Mouse (Mus musculus) limb, embryonic 14.5 days (tissue): ENCODE data around the gene Minpp1. TPM values are rescaled to one million over a fixed set of nuclear protein-coding genes. Genes with fewer than 3 reads are reported as not detected.
"Not testable (repeated sequence)": the region's sequence is repeated elsewhere in the genome, so short reads cannot be mapped to it uniquely, and the experiment has no call there.

Experiments used
- ATAC-seq: fragments of 200-750 bp; cut with Nextera tagmentation; 2 replicates; pipeline ENCODE4 v1.8.0; 2017; ENCODE audit warnings: low read depth, moderate number of reproducible peaks, moderate TSS enrichment; ENCODE audit not compliant: low FRiP score
- DNase-seq: peaks from one replicate; pipeline ENCODE4 v3.0.0-alpha.2; 2015; ENCODE audit warnings: low spot score
- H3K27ac ChIP-seq: fragments of 300-500 bp; sonication (generic); replicated peaks from 2 replicates; pipeline ENCODE4 v1.5.1; 2014; ENCODE audit warnings: low read depth, mild to moderate bottlenecking, low read length, moderate library complexity, mixed read lengths
- H3K27me3 ChIP-seq: fragments of 300-500 bp; sonication (generic); 2 replicates; pipeline ENCODE4 v1.6.1; 2014; ENCODE audit warnings: low read length, mixed read lengths; ENCODE audit not compliant: control insufficient read depth, insufficient read depth
- H3K36me3 ChIP-seq: fragments of 300-500 bp; sonication (generic); 2 replicates; pipeline ENCODE4 v1.6.1; 2014; ENCODE audit warnings: mild to moderate bottlenecking, low read length, moderate library complexity, mixed read lengths; ENCODE audit not compliant: control insufficient read depth, insufficient read depth
- H3K4me1 ChIP-seq: fragments of 300-500 bp; sonication (generic); 2 replicates; pipeline ENCODE4 v1.6.1; 2014; ENCODE audit warnings: antibody characterized with exemption, low read length, mixed read lengths; ENCODE audit not compliant: control insufficient read depth, insufficient read depth
- H3K4me2 ChIP-seq: fragments of 300-500 bp; sonication (generic); replicated peaks from 2 replicates; pipeline ENCODE4 v1.6.1; 2014; ENCODE audit warnings: low read depth, mild to moderate bottlenecking, low read length, moderate library complexity; ENCODE audit not compliant: severe bottlenecking
- H3K4me3 ChIP-seq: fragments of 300-500 bp; sonication (generic); replicated peaks from 2 replicates; pipeline ENCODE4 v1.5.1; 2014; ENCODE audit warnings: low read length
- H3K9ac ChIP-seq: fragments of 300-500 bp; sonication (generic); 2 replicates; pipeline ENCODE4 v1.6.1; 2014; ENCODE audit warnings: mild to moderate bottlenecking, low read depth, low read length, moderate library complexity; ENCODE audit not compliant: severe bottlenecking
- H3K9me3 ChIP-seq: fragments of 300-500 bp; sonication (generic); 2 replicates; pipeline ENCODE4 v1.6.1; 2016; ENCODE audit warnings: low read length; ENCODE audit not compliant: control insufficient read depth
- POLR2A ChIP-seq: fragments of 200-500 bp; IDR thresholded peaks from 2 replicates; pipeline ENCODE4 v1.8.0; 2012; ENCODE audit warnings: inconsistent platforms, mild to moderate bottlenecking, moderate library complexity, borderline replicate concordance; ENCODE audit not compliant: insufficient read depth, insufficient read length; ENCODE audit errors: extremely low read depth
- WGBS: fragments of 180-500 bp; shearing (Covaris S2); extraction: QIAGEN DNeasy Blood & Tissue Kit; methylation state at CpG from one replicate; pipeline ENCODE4 v1.1.7; 2014; 5-methylcytosine and 5-hydroxymethylcytosine counted together
- polyA plus RNA-seq, 2 experiments: library from polyadenylated mRNA; depleted of rRNA in 1 of 2; stranded (reverse) in 1 of 2; unstranded in 1 of 2; fragments of >200 nt; fragmentation: Nextera tagmentation in 1 of 2; extraction: Ambion mirVana in 1 of 2; gene quantifications; 2 replicates each; pipeline versions ENCODE4 v1.2.1 to v1.2.3; 2012 to 2014

The Minpp1 gene
- polyA plus RNA-seq, 2 experiments: 40.8 to 64.8 TPM

DNA sequence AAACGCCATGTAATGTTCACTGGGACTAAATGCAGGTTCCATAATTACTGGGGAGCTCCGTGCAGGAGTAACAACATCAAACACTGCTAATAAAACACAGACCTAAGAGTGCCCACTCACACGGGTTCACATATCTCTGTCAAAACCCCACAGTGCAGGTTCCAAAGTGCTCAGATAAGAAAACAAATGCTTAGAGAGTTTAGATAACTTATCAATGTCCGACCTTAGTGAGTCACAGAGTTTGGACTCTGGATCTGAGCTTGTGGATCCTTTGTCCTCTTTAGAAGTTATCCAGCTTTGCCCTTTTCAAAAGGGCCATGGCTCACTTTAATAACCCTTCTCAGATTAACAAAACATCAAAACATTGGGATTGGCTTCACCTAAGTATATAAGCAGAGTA, 4.1 kb upstream of the Minpp1 start:
- Histone ChIP-seq H3K4me2 (no peak overlapping the region), H3K27ac (no peak overlapping the region), H3K4me3 (no peak overlapping the region), H3K9me3 (no peaks in the 10 kb centered on the region), H3K27me3 (no peaks in the 10 kb centered on the region), H3K36me3 (no peaks in the 10 kb centered on the region), H3K4me1 (no peaks in the 10 kb centered on the region), H3K9ac (no peak overlapping the region)
- TF ChIP-seq POLR2A: no peak
- no peak for ATAC-seq
- WGBS: 33% methylated on average over 4 of the region's 4 CpGs
- no peak for DNase-seq

DNA sequence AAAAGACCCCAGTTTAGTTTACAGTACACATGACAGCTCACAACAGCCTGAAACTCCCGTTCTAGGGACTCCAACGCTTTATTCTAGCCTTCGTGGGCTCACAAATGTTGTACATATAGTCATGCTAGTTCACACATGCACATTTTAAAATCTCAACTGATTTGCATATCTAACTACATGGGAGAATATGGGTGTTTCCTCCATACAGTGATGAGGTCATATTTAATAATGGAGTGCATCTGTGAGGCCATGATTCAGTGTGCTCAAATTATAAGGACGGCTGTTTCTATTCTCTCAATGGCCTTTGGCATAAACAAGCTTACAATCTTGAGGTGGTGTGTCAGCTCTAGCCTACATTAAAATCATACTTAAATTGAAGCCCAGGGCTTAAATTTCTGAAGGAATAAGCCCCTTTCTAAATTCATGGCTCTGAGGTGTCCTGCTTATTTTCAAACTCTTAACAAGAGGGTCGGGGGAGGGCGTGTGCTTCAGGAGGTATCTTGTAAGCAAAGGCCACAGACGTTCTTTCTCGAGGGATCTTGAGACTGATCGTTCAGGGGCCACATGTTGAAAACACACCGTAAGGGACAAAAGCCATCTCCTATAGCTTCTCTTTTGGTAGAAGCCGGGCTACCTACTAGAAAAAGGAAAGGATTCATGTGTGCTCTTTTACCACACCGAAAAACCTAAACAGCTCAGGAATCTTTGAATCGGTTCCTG, 468 bp upstream of the Minpp1 start:
- no peaks in the 10 kb centered on the region for H3K27me3 ChIP-seq
- H3K4me3 ChIP-seq: peak overlapping the region; percentile 80
- H3K4me1 ChIP-seq: peaks cover 11% of the 10 kb centered on the region
- H3K36me3 ChIP-seq: no peaks in the 10 kb centered on the region
- H3K9ac ChIP-seq: peak overlapping the region; percentile 75
- no peak for ATAC-seq
- TF ChIP-seq POLR2A: no peak
- DNase-seq: no peak
- H3K4me2 ChIP-seq: peak overlapping the region; percentile 74
- H3K9me3 ChIP-seq: no peaks in the 10 kb centered on the region
- peak overlapping the region; percentile 81 for H3K27ac ChIP-seq
- 19% methylated on average over 13 of the region's 13 CpGs for WGBS

DNA sequence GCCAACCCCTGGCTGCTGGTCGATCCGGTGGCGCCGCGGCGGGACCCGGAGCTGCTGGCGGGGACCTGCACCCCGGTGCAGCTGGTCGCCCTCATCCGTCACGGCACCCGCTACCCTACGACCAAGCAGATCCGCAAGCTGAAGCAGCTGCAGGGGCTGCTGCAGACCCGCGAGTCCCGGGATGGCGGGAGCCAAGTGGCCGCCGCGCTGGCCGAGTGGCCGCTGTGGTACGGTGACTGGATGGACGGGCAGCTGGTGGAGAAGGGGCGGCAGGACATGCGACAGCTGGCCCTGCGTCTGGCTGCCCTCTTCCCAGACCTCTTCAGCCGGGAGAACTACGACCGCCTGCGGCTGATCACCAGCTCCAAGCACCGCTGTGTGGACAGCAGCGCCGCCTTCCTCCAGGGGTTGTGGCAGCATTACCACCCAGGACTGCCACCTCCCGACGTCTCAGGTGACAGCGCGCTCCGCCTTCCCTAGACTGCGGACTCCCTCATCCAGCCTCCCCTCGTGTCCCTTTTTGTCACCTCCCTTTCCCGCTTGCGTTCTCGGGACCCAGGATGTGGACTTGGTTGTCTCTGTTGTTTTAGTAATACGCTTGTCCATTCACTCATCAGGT, 646 bp downstream of the Minpp1 start:
- peak; percentile 60 for DNase-seq

DNA sequence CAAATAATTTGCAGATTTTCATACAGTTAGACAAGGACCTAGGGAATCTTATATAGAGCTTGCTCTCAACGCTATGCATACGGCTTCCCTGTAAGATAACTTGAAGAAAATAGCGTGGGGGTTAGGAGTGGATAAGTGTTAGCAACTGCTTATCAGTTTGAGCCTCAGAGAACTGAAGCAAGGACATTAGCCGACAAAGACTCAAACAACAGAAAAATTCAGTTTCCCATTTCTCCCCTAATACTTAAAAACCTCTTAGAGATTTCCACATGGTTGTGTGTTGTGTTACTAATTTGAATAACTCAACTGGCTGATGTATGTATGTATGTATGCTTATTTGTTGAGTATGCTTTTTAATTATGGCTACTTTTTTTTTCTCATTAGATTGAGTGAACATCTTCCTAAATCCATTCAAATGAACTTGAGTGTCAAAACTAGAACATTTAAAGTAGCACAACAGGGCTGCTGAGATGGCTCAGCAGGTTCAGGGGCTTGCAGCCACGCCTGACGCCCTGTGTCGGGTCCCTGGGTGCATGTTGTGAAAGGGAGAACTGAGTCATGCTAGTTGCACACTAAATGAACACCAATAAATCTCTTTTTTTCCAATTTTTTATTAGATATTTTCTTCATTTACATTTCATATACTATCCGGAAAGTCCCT, 2.2 kb downstream of the Minpp1 start:
- peaks cover 13% of the 10 kb centered on the region; the same call in 1 of the 2 replicates for H3K36me3 ChIP-seq
- peak overlapping the region; percentile 80 for H3K4me3 ChIP-seq
- H3K9ac ChIP-seq: no peak overlapping the region
- H3K27ac ChIP-seq: no peak overlapping the region
- WGBS: 92% methylated on average over 8 of the region's 8 CpGs
- peaks cover 11% of the 10 kb centered on the region for H3K4me1 ChIP-seq
- peak overlapping the region; percentile 74 for H3K4me2 ChIP-seq
- DNase-seq: no peak
- no peak for TF ChIP-seq POLR2A
- no peaks in the 10 kb centered on the region for H3K27me3 ChIP-seq
- no peaks in the 10 kb centered on the region for H3K9me3 ChIP-seq
- no peak for ATAC-seq

More for the DNA sequence above, 646 bp downstream of the Minpp1 start:
- H3K9me3 ChIP-seq, H3K27me3 ChIP-seq, H3K36me3 ChIP-seq: not testable (repeated sequence)
- 0% methylated on average over 11 of the region's 47 CpGs for WGBS
- Histone ChIP-seq H3K4me2 (peak overlapping the region; percentile 74), H3K27ac (peak overlapping the region; percentile 81), H3K4me1 (peaks cover 11% of the 10 kb centered on the region), H3K4me3 (peak overlapping the region; percentile 80), H3K9ac (peak overlapping the region; percentile 75)
- peak; percentile 76 for ATAC-seq

DNA sequence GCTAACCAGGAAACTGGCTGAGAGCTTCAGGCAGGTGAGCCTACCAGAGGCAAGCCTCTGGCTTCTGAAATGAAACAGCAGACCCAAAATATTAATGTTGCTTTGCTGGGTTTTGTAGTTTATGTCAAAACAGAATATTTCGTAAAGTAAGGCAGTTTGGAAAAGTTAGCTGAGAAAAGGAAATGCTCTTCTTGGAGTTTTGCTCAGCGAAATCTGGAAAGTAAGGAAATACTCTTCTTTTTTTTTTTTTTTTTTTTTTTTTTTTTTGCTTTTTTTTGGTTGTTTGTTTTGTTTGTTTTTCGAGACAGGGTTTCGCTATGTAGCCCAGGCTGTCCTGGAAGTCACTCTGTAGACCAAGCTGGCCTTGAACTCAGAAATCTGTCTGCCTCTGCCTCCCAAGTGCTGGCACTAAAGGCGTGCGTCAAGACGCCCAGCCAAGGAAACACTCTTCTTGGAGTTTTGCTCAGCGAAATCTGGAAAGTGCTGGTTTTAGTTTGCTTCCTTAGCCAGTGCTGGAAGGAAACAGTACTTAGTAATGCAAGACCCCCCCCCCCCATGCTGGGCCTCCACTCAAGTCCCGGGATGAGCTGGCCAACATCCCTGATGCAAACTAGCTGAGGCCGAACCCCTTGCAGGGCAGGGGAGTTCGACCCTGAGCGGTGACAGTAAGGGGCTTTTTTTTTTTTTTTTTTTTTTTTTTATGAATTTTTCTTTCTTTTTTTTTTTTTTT, 3.8 kb downstream of the Minpp1 start:
- Histone ChIP-seq H3K4me2 (no peak overlapping the region), H3K36me3 (peaks cover 19% of the 10 kb centered on the region), H3K27ac (no peak overlapping the region), H3K4me3 (no peak overlapping the region), H3K9ac (no peak overlapping the region), H3K27me3 (no peaks in the 10 kb centered on the region), H3K9me3 (no peaks in the 10 kb centered on the region), H3K4me1 (peaks cover 11% of the 10 kb centered on the region)
- TF ChIP-seq POLR2A: no peak
- WGBS: 87% methylated on average over 12 of the region's 12 CpGs
- no peak for DNase-seq
- ATAC-seq: no peak
